Mouse (Mus musculus): ENCODE data around the gene Il1r2.

Gene Il1r2

DNA sequence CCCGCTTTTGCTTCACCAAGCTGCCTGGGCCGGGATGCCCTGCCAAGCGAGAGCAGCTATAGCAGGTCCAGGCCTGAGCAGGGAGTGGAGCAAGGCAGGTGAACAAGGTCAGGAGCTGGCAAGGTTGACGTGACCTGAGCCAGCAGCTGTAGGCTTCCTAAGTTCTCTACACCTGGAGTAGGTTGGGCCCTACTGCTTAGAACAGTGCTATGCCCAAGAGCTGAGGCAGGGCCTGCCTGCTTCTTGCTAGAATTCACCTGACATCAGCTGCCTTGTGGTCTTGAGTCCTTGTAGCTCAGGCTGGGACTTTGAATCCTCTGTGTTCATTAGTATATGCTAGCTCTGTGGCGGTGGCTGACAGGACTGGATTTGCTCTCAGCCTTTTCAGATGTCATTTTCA is at the start of gene Il1r2:
Gene Il1r2, plus strand, starts transcription at position 301 of the 400 bp plus-strand sequence.
- DNase-seq (ENCODE audit: low spot score) = no peak

DNA sequence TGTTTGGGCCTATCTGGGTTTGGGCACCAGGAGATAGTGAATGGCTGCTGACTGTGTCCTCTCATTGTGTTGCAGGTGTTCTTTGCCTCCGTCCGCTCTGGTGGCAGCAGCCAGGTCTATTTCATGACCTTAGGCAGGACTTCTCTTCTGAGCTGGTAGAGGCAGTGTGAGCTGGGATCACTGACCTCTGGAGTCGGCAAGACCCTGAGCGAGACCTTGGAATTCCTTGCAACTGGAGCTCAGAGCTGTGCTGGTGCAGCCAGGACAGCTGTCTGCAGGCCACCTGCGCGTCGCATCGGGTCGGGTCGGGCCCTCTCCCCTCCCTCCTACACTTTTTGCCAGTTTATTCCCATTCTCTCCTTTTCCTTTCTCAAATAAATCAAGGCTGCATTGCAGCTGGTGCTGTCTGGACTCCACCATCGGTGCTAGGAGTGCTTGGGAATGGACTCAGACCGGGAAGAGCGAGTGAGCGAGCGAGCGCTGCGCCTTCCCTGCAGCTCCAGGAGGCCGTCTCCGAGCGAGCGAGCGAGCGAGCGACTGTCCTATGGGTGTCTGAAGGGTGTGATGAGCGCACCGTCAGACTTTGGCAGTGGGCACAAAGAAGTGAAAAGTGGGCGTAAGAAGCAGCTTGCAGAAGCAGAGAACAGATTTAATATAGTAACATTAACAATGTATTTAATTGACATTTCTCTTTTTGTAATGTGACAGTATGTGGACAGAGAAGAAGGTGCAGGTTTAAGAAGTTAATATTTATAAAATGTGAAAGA is 49.1 kb upstream of the Il1r2 start:
- DNase-seq (ENCODE audit: low spot score) = no peak

GRCm38 (mm10) chr1:40025416-40025815 is 48.5 kb upstream of the Il1r2 start:
- DNase-seq (ENCODE audit: low spot score) = no peak

- DNase-seq (ENCODE audit: low spot score) = no peak
Measured at GRCm38 (mm10) chr1:40027116-40027620, 46.7 kb upstream of the Il1r2 start.

- no peak for DNase-seq (ENCODE audit: low spot score)
Measured at GRCm38 (mm10) chr1:40028207-40028998, 45.5 kb upstream of the Il1r2 start.

GRCm38 (mm10) chr1:40029597-40029996 is 44.3 kb upstream of the Il1r2 start:
- DNase-seq (ENCODE audit: low spot score) = no peak

DNA sequence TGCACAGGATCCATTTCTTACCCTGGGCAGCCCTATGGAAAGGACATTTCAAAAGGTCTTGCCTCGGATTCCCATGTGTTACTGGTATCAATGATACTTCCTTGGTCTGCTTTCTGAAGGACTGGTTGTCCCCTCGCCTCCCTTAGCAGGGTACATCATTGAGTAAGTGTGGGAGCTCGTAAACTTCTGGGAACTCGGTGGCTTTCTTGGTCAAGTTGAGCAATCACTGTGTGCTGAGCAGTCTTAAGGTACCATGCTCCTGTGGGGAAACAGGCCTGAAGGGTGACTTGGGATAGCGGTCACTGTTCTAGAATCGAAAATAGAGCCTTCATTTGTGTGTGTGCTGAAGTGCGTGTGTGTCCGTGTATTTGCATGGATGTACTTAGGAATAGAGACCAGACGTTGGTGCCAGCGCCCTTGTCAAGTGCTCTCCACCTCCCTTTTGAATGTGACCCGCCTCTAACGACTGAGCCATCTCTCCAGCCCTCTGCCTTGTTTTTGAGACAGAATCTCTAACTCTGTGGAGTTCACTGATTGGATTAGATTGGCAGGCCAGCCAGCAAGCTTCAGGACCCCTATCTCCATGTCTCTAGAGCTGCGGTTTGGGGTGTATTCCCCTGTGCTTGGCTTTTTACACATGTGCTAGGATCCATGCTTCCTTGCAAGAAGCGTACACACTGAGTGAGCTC is 43.4 kb upstream of the Il1r2 start:
- DNase-seq (ENCODE audit: low spot score) = no peak

DNA sequence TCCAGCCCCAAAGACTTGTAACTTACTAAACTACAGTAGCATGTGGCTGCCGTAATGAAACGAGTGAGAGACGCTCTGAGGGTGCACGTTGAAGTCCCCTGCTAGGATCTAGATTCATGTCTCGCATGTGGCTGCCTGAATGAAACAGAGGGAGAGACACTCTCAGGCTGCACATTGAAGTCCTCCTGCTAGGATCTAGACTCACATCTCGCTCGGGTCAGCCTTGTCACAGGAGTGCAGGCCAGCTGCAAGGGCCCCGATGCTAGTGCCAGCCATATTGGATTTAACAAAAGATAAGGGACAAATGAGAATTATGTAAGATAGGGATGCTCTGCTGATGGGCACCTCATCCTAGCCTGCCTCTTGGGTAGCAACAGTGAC is 42.9 kb upstream of the Il1r2 start:
- DNase-seq (ENCODE audit: low spot score) = no peak

DNA sequence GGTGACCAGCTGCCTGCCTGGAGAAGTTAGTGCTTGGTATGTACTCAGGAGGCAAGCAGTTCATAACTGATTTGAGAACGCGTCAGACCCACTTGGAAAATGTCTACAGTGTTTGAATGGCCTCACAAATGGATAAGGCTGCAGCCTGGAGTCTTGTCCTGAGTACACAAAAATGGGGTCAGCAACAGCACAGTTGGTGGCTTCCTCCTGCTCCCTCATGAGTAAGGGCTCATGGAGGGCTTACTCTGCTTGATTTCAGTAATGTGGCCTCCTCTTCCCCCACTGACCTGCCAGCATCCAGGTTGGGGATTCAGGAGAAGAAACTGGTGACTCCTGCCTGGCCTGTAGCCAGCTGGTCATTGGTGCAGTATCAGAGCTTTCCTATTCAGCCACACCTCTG is 42.3 kb upstream of the Il1r2 start:
- no peak for DNase-seq (ENCODE audit: low spot score)

DNA sequence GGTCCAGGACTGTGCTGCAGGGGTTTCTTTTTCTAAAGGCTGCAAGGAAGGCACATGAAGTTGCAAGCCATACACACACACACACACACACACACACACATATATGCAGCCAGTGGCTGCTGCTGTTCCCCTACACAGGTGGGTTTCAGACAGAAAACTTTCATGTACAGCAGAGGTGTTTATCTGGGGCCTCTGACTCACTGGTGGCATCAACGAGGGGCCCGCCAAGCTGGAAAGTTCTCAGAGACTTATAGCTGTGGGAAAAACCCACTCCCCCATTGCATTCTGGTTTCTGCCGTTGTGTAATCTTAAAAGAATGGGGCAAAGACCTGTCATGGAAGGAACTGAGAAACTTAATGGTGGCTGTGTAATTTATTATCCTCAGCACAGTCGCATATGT is 40.6 kb upstream of the Il1r2 start:
- DNase-seq (ENCODE audit: low spot score) = no peak

GRCm38 (mm10) chr1:40033743-40034420 is 40.0 kb upstream of the Il1r2 start:
- DNase-seq (ENCODE audit: low spot score) = no peak

DNA sequence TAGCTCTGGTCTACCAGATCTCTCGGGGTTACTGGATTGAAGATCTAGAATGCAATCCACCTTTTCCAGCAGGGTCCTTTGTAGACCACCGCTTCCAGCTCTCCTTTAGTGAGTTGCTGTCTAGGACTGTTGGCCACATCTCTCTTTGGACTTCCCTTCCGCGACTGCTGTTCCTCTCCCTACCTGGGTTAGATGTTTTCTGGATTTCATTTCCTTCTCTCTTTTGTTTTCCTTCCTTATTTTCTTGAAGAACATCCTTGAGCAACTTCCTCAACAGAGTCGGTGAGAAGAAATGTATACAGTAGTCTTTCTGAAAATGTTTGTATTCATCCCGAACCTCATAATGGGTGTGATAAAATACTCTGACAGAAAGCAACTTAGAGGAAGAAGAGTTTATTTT is 36.0 kb upstream of the Il1r2 start:
- DNase-seq (ENCODE audit: low spot score) = no peak

DNA sequence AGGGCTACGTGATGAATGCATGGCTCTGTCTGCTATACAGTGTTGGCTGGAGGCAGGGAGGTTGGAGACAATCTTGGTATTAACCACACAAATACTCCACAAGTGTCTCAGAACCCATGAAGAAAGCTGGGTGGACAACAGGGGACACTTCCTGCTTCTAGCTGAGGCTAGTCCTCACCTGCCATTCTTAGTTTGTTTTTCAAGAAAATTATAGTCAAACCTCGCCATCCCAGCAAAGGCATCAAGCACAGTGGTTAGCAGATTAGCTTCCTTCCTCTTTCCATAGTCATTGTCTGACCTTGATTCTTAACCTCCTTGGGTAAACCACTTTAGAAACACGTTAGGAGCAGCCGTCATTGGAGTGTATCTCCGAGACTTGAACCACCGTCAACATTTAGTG is 28.2 kb upstream of the Il1r2 start:
- DNase-seq (ENCODE audit: low spot score) = no peak

DNA sequence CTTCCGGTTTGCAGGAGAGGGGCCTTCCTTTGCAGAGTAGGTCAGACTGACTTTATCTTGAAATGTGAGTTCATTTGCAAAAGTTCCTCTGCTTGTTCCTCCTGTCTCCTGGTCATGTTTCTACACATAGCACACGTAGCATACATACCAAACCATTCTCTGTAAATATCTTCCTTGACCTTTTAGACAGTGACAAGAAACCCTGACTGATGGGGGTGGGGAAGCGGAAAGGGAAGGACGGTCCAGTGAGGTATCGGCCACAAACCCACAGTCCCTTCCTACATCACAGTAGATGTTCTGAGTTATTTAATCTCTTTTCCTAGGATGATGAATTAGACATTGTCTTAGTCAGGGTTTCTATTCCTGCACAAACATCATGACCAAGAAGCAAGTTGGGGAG is 27.3 kb upstream of the Il1r2 start:
- no peak for DNase-seq (ENCODE audit: low spot score)

DNA sequence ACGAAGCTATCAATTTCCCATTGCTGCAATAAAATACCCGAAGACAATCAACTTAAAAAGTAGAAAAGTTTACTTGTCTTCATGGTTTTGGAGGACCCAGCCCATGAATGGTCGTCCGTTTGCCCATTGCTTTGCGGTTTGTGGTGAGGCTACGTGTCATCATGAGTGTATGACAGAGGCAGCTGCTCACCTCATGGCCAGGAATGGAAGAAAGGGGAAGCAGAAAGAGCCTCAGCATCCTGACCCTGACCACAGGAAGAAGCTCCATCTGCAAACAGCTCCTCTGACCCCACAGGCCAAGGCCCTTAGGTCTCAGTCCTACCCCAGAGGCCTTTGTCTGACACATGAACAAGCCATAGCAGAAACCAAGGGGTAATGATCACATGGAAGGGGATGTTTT is 22.7 kb upstream of the Il1r2 start:
- no peak for DNase-seq (ENCODE audit: low spot score)

GRCm38 (mm10) chr1:40052156-40052555 is 21.7 kb upstream of the Il1r2 start:
- no peak for DNase-seq (ENCODE audit: low spot score)

DNA sequence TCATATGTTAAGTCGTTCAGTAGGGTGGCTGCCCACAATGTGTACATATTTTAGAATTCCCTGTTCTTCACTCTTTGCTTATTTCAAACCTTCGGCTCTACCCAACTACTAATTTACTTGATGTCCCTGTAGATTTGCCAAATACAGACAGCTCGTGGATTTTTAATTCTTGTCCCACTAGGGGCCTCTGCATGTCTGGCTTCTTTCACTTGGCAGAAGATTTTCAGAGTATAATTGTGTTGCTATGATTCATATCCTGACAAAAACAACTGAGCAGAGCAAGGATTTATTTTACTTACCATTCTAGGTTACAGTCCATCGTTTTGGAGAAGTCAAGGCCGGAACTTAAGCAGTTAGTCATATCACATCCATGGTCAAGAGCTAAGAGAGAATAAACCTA is 20.8 kb upstream of the Il1r2 start:
- no peak for DNase-seq (ENCODE audit: low spot score)

GRCm38 (mm10) chr1:40055051-40055450 is 18.8 kb upstream of the Il1r2 start:
- no peak for DNase-seq (ENCODE audit: low spot score)

DNA sequence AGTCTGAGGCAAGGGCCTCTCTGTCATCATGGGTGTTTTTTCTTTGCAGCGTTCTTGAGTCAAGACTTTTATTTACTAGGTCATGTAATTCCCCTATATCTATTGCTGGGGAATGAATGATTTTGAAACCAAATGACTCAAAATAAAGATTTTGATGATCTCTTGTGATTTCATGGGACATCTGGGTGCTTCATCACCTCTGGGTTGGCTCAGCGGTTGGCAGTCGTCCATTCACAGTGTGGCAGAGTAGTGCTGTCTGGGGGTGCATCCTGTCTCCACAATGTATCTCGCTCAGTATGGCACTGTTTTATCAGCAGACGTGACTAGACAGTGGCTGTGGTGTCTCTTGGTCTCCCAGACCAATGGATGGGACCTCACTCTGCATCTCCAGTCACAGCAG is 17.9 kb upstream of the Il1r2 start:
- no peak for DNase-seq (ENCODE audit: low spot score)

DNA sequence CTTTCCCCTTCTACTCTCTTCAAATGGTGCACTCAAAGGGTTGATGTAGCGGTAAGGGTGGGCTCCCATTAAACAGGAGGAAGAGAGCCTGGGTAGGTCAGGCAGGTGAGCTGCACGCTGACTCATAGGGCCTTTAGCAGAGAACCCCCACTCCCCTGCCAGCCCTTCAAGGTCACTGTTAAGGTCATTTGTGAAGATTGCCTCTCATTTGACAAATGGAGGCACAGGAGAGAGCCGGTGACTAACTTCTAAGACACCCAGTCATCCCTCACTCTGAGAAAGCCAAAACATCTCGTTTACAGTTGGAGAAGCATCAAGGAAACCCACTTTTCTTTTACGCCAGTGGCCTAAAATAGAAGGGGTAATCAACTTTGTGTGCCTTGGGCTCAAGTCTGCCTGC is 16.5 kb upstream of the Il1r2 start:
- DNase-seq (ENCODE audit: low spot score) = no peak

DNA sequence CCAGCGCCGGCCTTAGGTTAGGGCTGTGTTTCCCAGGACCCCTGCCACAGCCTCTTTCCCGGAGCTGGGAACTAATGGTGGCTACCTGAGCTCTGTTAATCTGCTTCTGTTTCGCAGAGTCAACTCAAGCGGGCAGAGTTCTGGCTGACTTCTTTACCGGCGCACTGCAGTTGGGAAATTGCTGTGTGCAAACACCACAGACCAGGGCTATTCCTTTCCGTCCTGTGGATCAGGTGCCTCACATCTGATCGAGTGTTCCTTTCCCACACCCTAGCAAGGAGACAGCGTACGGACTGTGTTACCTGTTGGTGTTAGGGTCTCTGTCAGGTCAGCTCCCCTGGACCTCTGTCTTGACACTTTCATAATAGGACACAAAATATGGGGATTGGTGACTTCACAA is 15.9 kb upstream of the Il1r2 start:
- DNase-seq (ENCODE audit: low spot score) = no peak

GRCm38 (mm10) chr1:40059122-40059774 is 14.6 kb upstream of the Il1r2 start:
- DNase-seq (ENCODE audit: low spot score) = no peak

All from spleen, adult 12 weeks (tissue).